Mouse (Mus musculus) liver, embryonic 15.5 days (tissue): ENCODE data around the gene Mtln. TPM values are rescaled to one million over a fixed set of nuclear protein-coding genes. Genes with fewer than 3 reads are reported as not detected.

ENCODE experiments used
- ATAC-seq: fragments of 200-750 bp; cut with Nextera tagmentation; 2 replicates; pipeline ENCODE4 v1.8.0; 2017; ENCODE audit warnings: moderate number of reproducible peaks, mild to moderate bottlenecking, moderate library complexity; ENCODE audit not compliant: insufficient read depth
- H3K27ac ChIP-seq: fragments of 300-500 bp; sonication (generic); replicated peaks from 2 replicates; pipeline ENCODE4 v1.5.1; 2015; ENCODE audit warnings: mild to moderate bottlenecking, inconsistent platforms
- H3K27me3 ChIP-seq: fragments of 300-500 bp; sonication (generic); 2 replicates; pipeline ENCODE4 v1.6.1; 2015; ENCODE audit warnings: mild to moderate bottlenecking, inconsistent platforms
- H3K36me3 ChIP-seq: fragments of 300-500 bp; sonication (generic); replicated peaks from 2 replicates; pipeline ENCODE4 v1.6.1; 2015; ENCODE audit warnings: moderate library complexity, mild to moderate bottlenecking, inconsistent platforms
- H3K4me1 ChIP-seq: fragments of 300-500 bp; sonication (generic); replicated peaks from 2 replicates; pipeline ENCODE4 v1.6.1; 2015; ENCODE audit warnings: inconsistent platforms
- H3K4me2 ChIP-seq: fragments of 300-500 bp; sonication (generic); 2 replicates; pipeline ENCODE4 v1.6.1; 2015; ENCODE audit warnings: moderate library complexity, mild to moderate bottlenecking, inconsistent platforms
- H3K4me3 ChIP-seq: fragments of 300-500 bp; sonication (generic); replicated peaks from 2 replicates; pipeline ENCODE4 v1.5.1; 2015; ENCODE audit warnings: mild to moderate bottlenecking, inconsistent platforms
- H3K9ac ChIP-seq: fragments of 300-500 bp; sonication (generic); 2 replicates; pipeline ENCODE4 v1.6.1; 2015; ENCODE audit warnings: moderate library complexity, mild to moderate bottlenecking, inconsistent platforms
- H3K9me3 ChIP-seq: fragments of 300-500 bp; sonication (generic); replicated peaks from 2 replicates; pipeline ENCODE4 v1.6.1; 2016; ENCODE audit warnings: inconsistent platforms
- WGBS: fragments of 180-500 bp; shearing (Covaris S2); methylation state at CpG from one replicate; pipeline ENCODE4 v1.1.7; 2015; ENCODE audit warnings: mixed read lengths; ENCODE audit not compliant: insufficient replicate concordance; 5-methylcytosine and 5-hydroxymethylcytosine counted together
- polyA plus RNA-seq: library from polyadenylated mRNA; unstranded; fragments of >200 nt; fragmentation: Nextera tagmentation; extraction: Ambion mirVana; gene quantifications from 2 replicates; pipeline ENCODE4 v1.2.1, GENCODE M21; 2015

Gene Mtln
- polyA plus RNA-seq, 1 experiment from 2014 or later = 16.6 TPM

DNA sequence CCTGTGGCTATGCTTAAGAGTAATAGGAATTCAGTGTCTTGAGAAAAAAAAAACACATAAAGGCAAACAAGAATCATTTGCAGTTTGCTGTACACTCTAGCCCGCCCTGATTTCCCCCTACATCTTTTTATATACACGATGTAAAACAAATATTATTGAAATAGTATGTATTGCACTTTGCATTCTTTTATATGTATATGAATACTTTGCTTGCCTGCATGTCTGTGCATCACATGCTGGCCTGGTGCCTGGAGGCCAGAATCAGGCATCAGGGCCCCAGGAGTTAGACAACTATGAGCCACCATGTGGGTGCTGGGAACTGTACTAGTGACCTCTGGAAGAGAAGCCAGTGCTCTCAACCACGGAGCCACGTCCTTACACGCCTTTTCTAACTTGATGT is 5.1 kb downstream of the Mtln start:
- Histone ChIP-seq H3K27ac (no peak overlapping the region), H3K4me2 (no peak overlapping the region), H3K9me3 (no peaks in the 10 kb centered on the region), H3K9ac (no peak overlapping the region), H3K4me3 (no peak overlapping the region), H3K4me1 (peaks cover 24% of the 10 kb centered on the region), H3K27me3 (no peaks in the 10 kb centered on the region), H3K36me3 (no peaks in the 10 kb centered on the region)
- no peak for ATAC-seq
- 82% methylated on average over 5 of the region's 5 CpGs for WGBS

DNA sequence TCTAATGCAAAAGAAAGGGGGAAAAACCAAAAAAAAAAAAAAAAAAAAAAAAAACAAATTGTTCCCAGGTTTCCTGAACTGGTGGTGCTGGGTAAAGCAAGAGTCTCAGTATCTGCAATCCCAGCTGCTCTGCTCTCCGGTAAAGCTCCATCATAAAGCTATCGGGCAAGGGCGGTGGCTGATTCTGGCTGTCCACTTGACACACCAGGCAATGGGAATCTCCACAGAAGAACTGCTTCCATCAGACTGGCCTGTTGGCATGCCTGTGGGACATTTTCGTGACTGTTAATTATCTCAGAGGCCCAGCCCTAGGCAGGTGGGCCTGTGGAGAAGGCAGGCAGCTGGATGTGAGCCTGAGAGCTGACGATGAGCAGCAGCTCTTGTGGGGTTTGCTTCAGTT is 13.8 kb downstream of the Mtln start:
- H3K4me2 ChIP-seq = no peak overlapping the region
- H3K36me3 ChIP-seq = no peaks in the 10 kb centered on the region
- ATAC-seq = no peak
- no peak overlapping the region for H3K9ac ChIP-seq
- no peak overlapping the region for H3K4me3 ChIP-seq
- H3K27ac ChIP-seq = no peak overlapping the region
- 69% methylated on average over 5 of the region's 5 CpGs for WGBS
- peaks cover 8% of the 10 kb centered on the region for H3K4me1 ChIP-seq
- no peaks in the 10 kb centered on the region for H3K9me3 ChIP-seq
- H3K27me3 ChIP-seq = no peaks in the 10 kb centered on the region; the same call in 1 of the 2 replicates

GRCm38 (mm10) chr2:127775013-127775412 is 17.3 kb downstream of the Mtln start:
- ATAC-seq = no peak
- Histone ChIP-seq H3K9me3 (no peaks in the 10 kb centered on the region), H3K36me3 (no peaks in the 10 kb centered on the region), H3K4me1 (peaks cover 8% of the 10 kb centered on the region), H3K4me2 (no peak overlapping the region), H3K27ac (no peak overlapping the region), H3K9ac (no peak overlapping the region), H3K27me3 (no peaks in the 10 kb centered on the region; the same call in 1 of the 2 replicates), H3K4me3 (no peak overlapping the region)
- WGBS = 72% methylated on average over 3 of the region's 3 CpGs

GRCm38 (mm10) chr2:127774578-127774941 is 17.7 kb downstream of the Mtln start:
- Histone ChIP-seq H3K27me3 (no peaks in the 10 kb centered on the region; the same call in 1 of the 2 replicates), H3K36me3 (no peaks in the 10 kb centered on the region), H3K4me1 (peaks cover 8% of the 10 kb centered on the region), H3K4me2 (no peak overlapping the region), H3K9ac (no peak overlapping the region), H3K4me3 (no peak overlapping the region), H3K27ac (no peak overlapping the region), H3K9me3 (no peaks in the 10 kb centered on the region)
- 38% methylated on average over 1 of the region's 1 CpGs for WGBS
- ATAC-seq = no peak

DNA sequence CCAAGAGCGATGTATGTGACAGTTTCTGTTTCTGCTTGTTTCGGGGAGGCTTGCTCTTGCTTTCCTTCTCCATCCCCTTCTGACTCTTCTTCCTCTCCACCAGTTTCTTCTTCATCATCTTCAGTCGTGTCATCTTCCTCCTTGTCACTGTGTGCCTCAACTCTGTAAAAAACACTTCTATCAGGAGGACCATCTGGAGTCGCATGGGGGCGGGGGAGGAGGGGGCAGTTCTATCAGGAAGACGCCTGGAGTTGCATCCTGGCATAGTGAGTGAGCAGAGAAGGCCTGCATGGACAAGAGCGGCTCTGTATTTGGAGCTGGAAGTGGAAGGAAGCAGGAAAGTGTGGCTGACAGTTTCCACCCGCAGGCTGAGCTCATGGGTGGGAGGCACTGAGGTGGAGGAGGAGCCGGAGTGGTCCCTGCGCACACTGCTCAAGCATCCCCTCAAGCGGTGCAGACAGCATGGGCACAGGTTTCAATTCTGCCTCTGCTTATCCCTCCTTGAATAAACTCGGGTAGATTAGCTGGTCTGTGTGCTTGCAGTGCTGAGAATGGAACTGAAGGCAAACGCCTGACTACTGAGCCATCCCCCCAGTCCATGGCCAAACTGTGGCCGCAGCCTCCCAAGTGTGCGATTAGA is 18.2 kb downstream of the Mtln start:
- Histone ChIP-seq H3K9ac (no peak overlapping the region), H3K4me3 (no peak overlapping the region; the same call in 1 of the 2 replicates), H3K4me2 (peak overlapping the region; percentile 31), H3K36me3 (no peaks in the 10 kb centered on the region), H3K27ac (peak overlapping the region; percentile 56; the same call in 1 of the 2 replicates), H3K9me3 (no peaks in the 10 kb centered on the region), H3K27me3 (no peaks in the 10 kb centered on the region), H3K4me1 (peaks cover 8% of the 10 kb centered on the region)
- 45% methylated on average over 15 of the region's 15 CpGs for WGBS
- ATAC-seq = peak; percentile 86

- Histone ChIP-seq H3K27me3 (no peaks in the 10 kb centered on the region), H3K36me3 (no peaks in the 10 kb centered on the region), H3K4me1 (peaks cover 16% of the 10 kb centered on the region), H3K27ac (no peak overlapping the region), H3K9me3 (no peaks in the 10 kb centered on the region), H3K9ac (no peak overlapping the region), H3K4me2 (no peak overlapping the region), H3K4me3 (no peak overlapping the region)
- 50% methylated on average over 5 of the region's 5 CpGs for WGBS
- ATAC-seq = no peak
Measured at GRCm38 (mm10) chr2:127761587-127761986, 30.7 kb downstream of the Mtln start.

DNA sequence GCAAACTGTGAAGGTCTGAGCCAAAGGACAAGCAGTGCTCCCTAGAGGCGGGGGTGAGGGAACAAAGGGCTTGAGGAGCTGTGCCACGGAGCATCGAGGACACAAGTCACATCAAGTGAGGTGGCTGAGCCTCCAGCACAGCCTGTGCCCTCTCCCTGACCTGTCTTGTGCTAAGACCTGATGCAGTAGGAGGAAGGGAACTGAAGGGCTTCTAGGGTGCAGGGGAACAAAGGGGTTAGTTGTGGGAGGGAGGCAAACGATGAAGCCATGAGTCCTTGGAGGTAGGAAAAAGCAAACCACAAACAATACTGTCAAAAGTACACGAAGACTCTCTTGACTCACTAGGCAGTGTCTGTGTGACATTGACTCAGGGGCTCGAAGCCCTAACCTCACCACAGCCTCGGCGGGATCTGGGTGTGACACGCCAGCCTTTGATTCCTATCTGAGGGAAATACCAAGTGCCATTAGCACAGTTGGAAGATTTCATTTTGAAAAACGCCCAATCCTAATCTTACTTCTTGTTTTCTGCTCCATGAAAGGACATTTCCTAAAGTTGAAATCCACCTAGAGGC is 31.8 kb downstream of the Mtln start:
- Histone ChIP-seq H3K9me3 (no peaks in the 10 kb centered on the region), H3K4me3 (no peak overlapping the region), H3K9ac (no peak overlapping the region), H3K27ac (no peak overlapping the region), H3K4me2 (no peak overlapping the region), H3K4me1 (peaks cover 16% of the 10 kb centered on the region), H3K36me3 (no peaks in the 10 kb centered on the region), H3K27me3 (no peaks in the 10 kb centered on the region)
- WGBS = 26% methylated on average over 10 of the region's 10 CpGs
- ATAC-seq = no peak

DNA sequence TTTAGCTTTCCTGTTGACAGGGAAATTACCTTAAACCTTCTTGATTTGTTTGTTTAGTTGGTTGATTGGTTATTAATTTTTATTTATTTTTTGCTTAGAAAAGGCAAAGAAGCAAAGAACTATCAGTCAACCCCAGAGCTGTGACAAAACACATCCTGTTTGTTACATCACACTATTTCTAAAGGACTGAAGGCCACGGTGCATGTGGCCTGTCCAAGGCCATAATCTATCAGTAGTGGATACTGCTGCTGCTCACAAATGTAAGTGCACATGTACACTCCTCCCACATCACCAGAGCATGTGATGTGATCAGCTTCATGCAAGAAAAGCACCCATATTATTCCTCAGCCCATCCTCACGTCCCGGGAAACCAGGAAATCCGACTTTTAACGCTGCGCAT is 32.3 kb downstream of the Mtln start:
- no peak for ATAC-seq
- WGBS = 67% methylated on average over 6 of the region's 6 CpGs

DNA sequence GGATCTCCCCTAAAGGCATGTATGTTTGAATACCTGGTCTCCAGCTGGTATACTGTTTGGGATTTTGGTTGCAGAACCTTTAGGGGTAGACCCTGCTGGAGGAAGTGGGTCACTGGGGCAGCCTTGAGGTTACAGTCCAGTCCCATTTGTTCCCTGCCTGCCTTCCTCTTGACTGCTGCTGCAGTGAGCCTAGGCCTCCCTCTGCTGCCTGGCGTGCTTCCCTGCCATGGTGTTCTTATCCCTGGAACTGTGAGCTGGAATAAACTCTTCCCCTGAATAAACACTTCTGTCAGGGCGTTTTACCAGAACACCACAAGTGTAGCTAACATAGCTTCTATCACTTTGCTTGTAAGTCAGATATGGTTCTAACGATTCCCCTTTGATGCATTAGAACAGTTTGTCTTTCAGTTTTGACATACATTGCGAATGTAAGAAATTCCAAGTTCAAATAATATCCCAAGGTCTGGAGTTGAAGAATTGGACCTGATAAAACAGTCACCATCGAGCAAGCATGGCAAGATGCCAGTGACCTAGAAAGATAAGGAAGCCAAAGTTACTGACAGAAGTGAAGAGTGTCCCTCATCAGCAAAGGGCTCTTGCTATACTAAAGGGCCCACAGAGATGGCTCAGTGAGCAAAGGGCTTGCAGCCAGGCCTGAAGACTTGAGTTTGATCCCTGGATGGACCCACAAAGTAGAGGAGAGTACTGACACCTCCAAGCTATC is 33.0 kb downstream of the Mtln start:
- Histone ChIP-seq H3K27ac (no peak overlapping the region), H3K4me2 (no peak overlapping the region), H3K4me3 (no peak overlapping the region), H3K36me3 (no peaks in the 10 kb centered on the region), H3K9ac (no peak overlapping the region), H3K4me1 (peaks cover 16% of the 10 kb centered on the region), H3K27me3 (no peaks in the 10 kb centered on the region), H3K9me3 (no peaks in the 10 kb centered on the region)
- 50% methylated on average over 5 of the region's 5 CpGs for WGBS
- no peak for ATAC-seq

More for the DNA sequence above, 32.3 kb downstream of the Mtln start:
- Histone ChIP-seq H3K36me3 (no peaks in the 10 kb centered on the region), H3K9ac (no peak overlapping the region), H3K27ac (no peak overlapping the region), H3K4me1 (peaks cover 16% of the 10 kb centered on the region), H3K9me3 (no peaks in the 10 kb centered on the region), H3K4me2 (no peak overlapping the region), H3K27me3 (no peaks in the 10 kb centered on the region), H3K4me3 (no peak overlapping the region)

- H3K27ac ChIP-seq = no peak overlapping the region
- no peaks in the 10 kb centered on the region for H3K27me3 ChIP-seq
- 44% methylated on average over 8 of the region's 8 CpGs for WGBS
- H3K36me3 ChIP-seq = no peaks in the 10 kb centered on the region
- no peak overlapping the region for H3K4me3 ChIP-seq
- H3K4me1 ChIP-seq = peaks cover 16% of the 10 kb centered on the region
- no peak overlapping the region for H3K4me2 ChIP-seq
- no peak overlapping the region for H3K9ac ChIP-seq
- ATAC-seq = no peak
- no peaks in the 10 kb centered on the region for H3K9me3 ChIP-seq
Measured at GRCm38 (mm10) chr2:127757171-127757570, 35.1 kb downstream of the Mtln start.

DNA sequence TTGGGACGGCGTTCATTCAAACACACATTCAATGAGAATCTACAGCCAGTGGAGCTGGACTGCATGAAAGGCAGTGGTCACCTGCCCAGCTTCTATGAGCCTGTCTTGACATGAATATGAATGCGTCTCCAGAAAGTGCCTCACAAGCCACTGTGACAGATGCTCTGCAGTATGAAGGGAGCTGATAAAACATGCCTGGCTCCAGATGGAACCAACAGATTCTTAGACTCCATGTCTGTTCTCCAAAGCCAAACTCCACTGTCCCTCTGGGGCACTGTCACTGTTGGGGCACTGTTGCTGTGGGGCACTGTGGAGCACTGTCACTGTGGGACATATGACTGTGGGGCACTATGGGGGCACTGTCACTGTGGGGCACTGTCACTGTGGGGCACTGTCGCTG is 38.2 kb downstream of the Mtln start:
- no peak overlapping the region for H3K4me2 ChIP-seq
- no peak overlapping the region for H3K9ac ChIP-seq
- 74% methylated on average over 4 of the region's 4 CpGs for WGBS
- no peak overlapping the region for H3K4me3 ChIP-seq
- H3K4me1 ChIP-seq = 0 out of 2 replicates have a peak, but pooled peaks cover 2% of the 10 kb centered on the region
- H3K36me3 ChIP-seq = no peaks in the 10 kb centered on the region
- no peaks in the 10 kb centered on the region for H3K9me3 ChIP-seq
- H3K27me3 ChIP-seq = no peaks in the 10 kb centered on the region
- ATAC-seq = no peak
- H3K27ac ChIP-seq = no peak overlapping the region
